In the genomic region with DNA sequence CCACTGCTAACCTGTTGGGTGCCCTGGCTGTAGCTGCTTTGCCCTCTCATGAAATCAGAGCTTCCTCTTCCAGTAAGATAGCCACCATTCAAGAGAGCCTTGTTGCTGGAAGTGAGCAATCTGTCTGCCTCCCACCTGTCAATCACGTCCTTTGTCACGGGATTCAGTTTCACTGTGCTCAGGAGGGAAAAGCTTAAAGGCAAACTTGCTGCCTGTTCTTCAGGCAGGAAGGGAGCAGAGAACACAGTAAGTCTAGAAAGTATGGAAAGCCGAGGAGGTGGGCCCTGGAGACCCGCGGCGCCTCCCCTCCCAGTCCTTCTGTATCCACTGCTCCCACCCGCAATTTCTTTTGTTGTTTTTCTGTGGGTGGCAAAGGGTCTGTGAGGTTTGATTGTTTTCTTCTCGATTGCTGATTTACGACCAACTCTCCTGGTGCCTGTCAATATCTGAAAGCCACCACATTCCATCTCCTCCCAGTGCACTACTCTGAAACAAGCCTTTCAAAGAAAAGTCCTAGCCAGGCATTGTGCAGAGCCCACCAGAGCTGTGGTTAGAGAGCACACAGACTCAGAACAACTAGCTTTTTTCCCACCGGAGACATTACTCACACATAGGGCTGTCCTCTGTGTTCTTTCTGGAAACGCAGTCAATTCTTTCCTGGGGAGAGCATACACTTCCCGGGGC, we compare ENCODE assay signal across 9 mouse cellular contexts.
DNase-seq lines count a peak whose midpoint lies in the region; ATAC-seq and TF ChIP-seq lines count a peak whose summit lies in the region.
"Had no signal": no experiment of that assay in that cellular context is flagged by ENCODE, and none has a peak within 500 bp of the region (broad histone marks: within the 10 kb centered on the region; RNA-seq: fewer than 3 reads in every experiment).

No protein-coding gene starts in this region.

- TF ChIP-seq CTCF in heart, adult 2 months (IDR thresholded peaks at IDR 0.05) = no peak

- no peak overlapping the region for H3K4me3 ChIP-seq in heart, embryonic 15.5 days
- no peak overlapping the region for H3K4me3 ChIP-seq in heart, adult 2 months
- peak overlapping the region; percentile 32 for H3K4me3 ChIP-seq in midbrain, embryonic 10.5 days

- TF ChIP-seq POLR2A in heart, adult 2 months (IDR thresholded peaks at IDR 0.05; ENCODE audit: insufficient read depth, low read depth, low read length) = no peak

- no peak for ATAC-seq in heart, embryonic 15.5 days (replicated peaks; ENCODE audit: insufficient number of reproducible peaks, insufficient read depth, low FRiP score, low read depth)
- ATAC-seq in granulocyte monocyte progenitor cell, adult 5-6 weeks (replicated peaks; ENCODE audit: poor library complexity, severe bottlenecking) = peak; percentile 33; the same call in 1 of the 2 replicates
- ATAC-seq in frontal cortex, adult (ENCODE audit: low TSS enrichment) = no peak; the same call in 1 of the 2 replicates

- H3K4me1 ChIP-seq in heart, embryonic 15.5 days (replicated peaks) = peaks cover 19% of the 10 kb centered on the region
- H3K4me1 ChIP-seq in heart, adult 2 months (ENCODE audit: control insufficient read depth, insufficient read depth, low read length) = no peaks in the 10 kb centered on the region
- H3K4me1 ChIP-seq in midbrain, embryonic 10.5 days = peaks cover 57% of the 10 kb centered on the region

- H3K27me3 ChIP-seq in heart, embryonic 15.5 days = peaks cover 12% of the 10 kb centered on the region
- H3K27me3 ChIP-seq in heart, adult 2 months (ENCODE audit: control insufficient read depth, insufficient read depth, low read length) = no peaks in the 10 kb centered on the region
- H3K27me3 ChIP-seq in midbrain, embryonic 10.5 days (ENCODE audit: low read depth, poor library complexity, severe bottlenecking) = no peaks in the 10 kb centered on the region

- intact Hi-C loops in heart, adult 2 months (cut with DNase I) = no loop called here

- TF ChIP-seq EP300 in heart, adult 2 months (IDR thresholded peaks at IDR 0.05; ENCODE audit: insufficient read depth, low read depth, low read length) = no peak

- H3K36me3 ChIP-seq in heart, embryonic 15.5 days = no peaks in the 10 kb centered on the region
- no peaks in the 10 kb centered on the region for H3K36me3 ChIP-seq in heart, adult 2 months (ENCODE audit: control insufficient read depth, insufficient read depth, low read length)
- H3K36me3 ChIP-seq in midbrain, embryonic 10.5 days = peaks cover 12% of the 10 kb centered on the region

- H3K9ac ChIP-seq in heart, embryonic 15.5 days = no peak overlapping the region
- no peak overlapping the region for H3K9ac ChIP-seq in heart, adult 2 months (ENCODE audit: low read depth, low read length)

- no peaks in the 10 kb centered on the region for H3K79me2 ChIP-seq in heart, adult 2 months (replicated peaks; ENCODE audit: control insufficient read depth, insufficient read depth, low read length)

- H3K4me2 ChIP-seq in heart, embryonic 15.5 days = peak overlapping the region; percentile 21; the same call in 1 of the 2 replicates

- H3K9me3 ChIP-seq in heart, embryonic 15.5 days (replicated peaks) = no peaks in the 10 kb centered on the region
- H3K9me3 ChIP-seq in midbrain, embryonic 10.5 days (replicated peaks) = no peaks in the 10 kb centered on the region

- no peak for DNase-seq in heart, adult 2 months
- DNase-seq in brain, adult 2 months (ENCODE audit: low read depth, low spot score) = peak; percentile 65
- DNase-seq in midbrain, embryonic 10.5 days (ENCODE audit: low spot score) = peak; percentile 46
- no peak for DNase-seq in adrenal gland, postnatal 4 days (ENCODE audit: low spot score in 2 of 2)
- no peak for DNase-seq in urinary bladder, adult 18-20 months (ENCODE audit: low spot score in 2 of 2)
- DNase-seq: lung, adult 2 months had no signal

- WGBS in heart, embryonic 15.5 days = 31% methylated on average over 12 of the region's 12 CpGs
- WGBS in heart, adult 2 months = 40% methylated on average over 12 of the region's 12 CpGs
- WGBS in midbrain, embryonic 10.5 days = 19% methylated on average over 12 of the region's 12 CpGs

- H3K27ac ChIP-seq in heart, embryonic 15.5 days = no peak overlapping the region
- no peak overlapping the region for H3K27ac ChIP-seq in heart, adult 2 months
- peak overlapping the region; percentile 81 for H3K27ac ChIP-seq in midbrain, embryonic 10.5 days (replicated peaks)

Comparison
In these comparisons a context has a peak if more than half of its experiments do, and no peak if none do; other contexts are left out.
1. DNase-seq: peak in brain, adult 2 months (single experiment) and midbrain, embryonic 10.5 days (single experiment); none in heart, adult 2 months (0 of 2), adrenal gland, postnatal 4 days (0 of 2) and urinary bladder, adult 18-20 months (0 of 2).